Mouse (Mus musculus): ENCODE measurements around the gene Neb.

GRCm38 (mm10) chr2:52304554-52304953 is 73.7 kb downstream of the Neb start:
- TF ChIP-seq CTCF (IDR thresholded peaks at IDR 0.05), result no peak
- no peak for TF ChIP-seq EP300 (IDR thresholded peaks at IDR 0.05)
